In the genomic region with DNA sequence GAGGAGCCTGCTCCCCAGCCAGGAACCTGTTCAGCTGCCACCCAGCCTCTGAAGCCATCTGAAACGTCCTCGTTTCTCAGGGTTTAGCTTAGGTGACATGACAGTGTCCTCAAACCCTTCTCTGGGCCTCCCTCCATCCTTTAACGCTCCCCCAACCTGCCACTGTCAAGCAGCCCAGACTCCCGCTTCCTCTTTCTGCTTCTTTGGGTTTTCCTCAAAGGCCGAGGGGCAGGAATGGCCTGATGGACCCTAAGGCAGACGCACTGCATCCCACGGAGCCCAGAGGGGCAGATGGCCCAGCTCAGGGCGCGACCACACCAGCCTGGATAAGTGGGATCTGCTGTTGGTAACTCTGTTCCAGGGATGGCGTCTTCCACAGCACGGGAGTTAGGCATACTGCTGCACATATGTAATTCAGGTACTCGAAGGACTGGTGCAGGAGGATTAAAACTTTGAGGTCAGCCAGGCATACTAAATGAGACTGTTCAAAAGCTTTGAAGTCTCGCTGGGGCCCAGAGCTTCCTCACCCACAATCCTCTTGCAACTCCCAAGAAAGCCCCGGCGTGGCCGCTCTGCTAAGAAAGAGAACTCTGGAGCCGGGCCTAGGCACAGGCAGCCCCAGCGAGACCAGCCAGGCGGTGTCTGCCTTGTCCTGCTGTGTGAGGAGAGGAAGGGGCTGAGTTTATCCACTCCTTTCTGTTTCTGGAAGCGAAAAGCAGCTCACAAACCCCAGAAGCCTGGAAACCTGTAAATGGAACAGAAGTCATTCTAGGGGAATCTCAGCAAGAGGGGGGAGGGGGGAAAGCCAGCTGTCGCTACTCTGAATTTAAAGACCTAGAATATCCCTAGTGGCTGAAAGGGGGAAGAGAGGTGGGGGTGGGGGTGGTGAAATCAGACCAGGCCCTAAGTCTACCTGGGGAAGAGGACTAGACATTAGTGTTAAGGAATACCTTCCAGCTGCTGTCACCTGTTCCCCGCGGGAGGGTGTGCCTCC, we compare ENCODE assay signal across 17 mouse cellular contexts. TPM values are rescaled to one million over a fixed set of nuclear protein-coding genes. Genes with fewer than 3 reads are reported as not detected.
A peak's percentile ranks its signal among the peaks of the same experiment; 100 is the strongest.
DNase-seq lines count a peak whose midpoint lies in the region; ATAC-seq lines count a peak whose summit lies in the region.
"Had no signal": no experiment of that assay in that cellular context is flagged by ENCODE, and none has a peak within 500 bp of the region (broad histone marks: within the 10 kb centered on the region; RNA-seq: fewer than 3 reads in every experiment).

No protein-coding gene starts in this region.

- DNase-seq in forebrain, embryonic 10.5 days (ENCODE audit: extremely low spot score, low spot score), result peak; percentile 49
- DNase-seq in kidney, postnatal 10 days, result peak; percentile 28
- DNase-seq in kidney, adult 8-10 months, result no peak
- DNase-seq in right cerebral cortex, postnatal 4 days, result peak; percentile 33
- no peak for DNase-seq in right cerebral cortex, adult 2 months (ENCODE audit: low spot score in 2 of 2)
- DNase-seq in urinary bladder, adult 2 months (ENCODE audit: low spot score), result no peak
- no peak for DNase-seq in gastrocnemius, postnatal 14 days
- DNase-seq: adrenal gland, adult 8-10 months; spleen, adult 18-20 months; thymus, adult 18-20 months had no signal

- intact Hi-C loops in gastrocnemius, postnatal 14 days (cut with DNase I; ENCODE audit: low total_unique reads), result no loop called here

- H3K4me3 ChIP-seq in forebrain, embryonic 10.5 days, result no peak overlapping the region
- no peak overlapping the region for H3K4me3 ChIP-seq in forebrain, embryonic 13.5 days
- H3K4me3 ChIP-seq: embryonic facial prominence, embryonic 12.5 days; heart, embryonic 13.5 days; intestine, embryonic 15.5 days; liver, embryonic 15.5 days had no signal

- peaks cover 7% of the 10 kb centered on the region; the same call in 1 of the 2 replicates for H3K36me3 ChIP-seq in forebrain, embryonic 10.5 days (replicated peaks)
- no peaks in the 10 kb centered on the region for H3K36me3 ChIP-seq in forebrain, embryonic 13.5 days (ENCODE audit: poor library complexity, severe bottlenecking)
- H3K36me3 ChIP-seq: embryonic facial prominence, embryonic 12.5 days; intestine, embryonic 15.5 days; liver, embryonic 15.5 days had no signal

- peak overlapping the region; percentile 56 for H3K27ac ChIP-seq in forebrain, embryonic 10.5 days
- H3K27ac ChIP-seq in forebrain, embryonic 13.5 days, result no peak overlapping the region
- H3K27ac ChIP-seq: embryonic facial prominence, embryonic 12.5 days; heart, embryonic 13.5 days; intestine, embryonic 15.5 days; liver, embryonic 15.5 days; macrophage had no signal

- no peak overlapping the region for H3K9ac ChIP-seq in forebrain, embryonic 13.5 days
- H3K9ac ChIP-seq: embryonic facial prominence, embryonic 12.5 days; heart, embryonic 13.5 days; intestine, embryonic 15.5 days; liver, embryonic 15.5 days had no signal

- 20% methylated on average over 23 of the region's 23 CpGs for WGBS in forebrain, embryonic 10.5 days
- WGBS in forebrain, embryonic 13.5 days, result 21% methylated on average over 23 of the region's 23 CpGs

- H3K27me3 ChIP-seq in forebrain, embryonic 10.5 days (ENCODE audit: poor library complexity, severe bottlenecking), result peaks cover 66% of the 10 kb centered on the region
- H3K27me3 ChIP-seq in forebrain, embryonic 13.5 days, result peaks cover 60% of the 10 kb centered on the region
- H3K27me3 ChIP-seq: Patski had no signal

- H3K4me2 ChIP-seq in forebrain, embryonic 13.5 days, result no peak overlapping the region
- H3K4me2 ChIP-seq: embryonic facial prominence, embryonic 12.5 days; heart, embryonic 13.5 days; intestine, embryonic 15.5 days; liver, embryonic 15.5 days had no signal

- H3K4me1 ChIP-seq in forebrain, embryonic 10.5 days, result peaks cover 56% of the 10 kb centered on the region
- peaks cover 37% of the 10 kb centered on the region for H3K4me1 ChIP-seq in forebrain, embryonic 13.5 days

- H3K9me3 ChIP-seq in forebrain, embryonic 10.5 days, result no peaks in the 10 kb centered on the region
- H3K9me3 ChIP-seq in forebrain, embryonic 13.5 days (replicated peaks), result no peaks in the 10 kb centered on the region
- H3K9me3 ChIP-seq: embryonic facial prominence, embryonic 12.5 days; heart, embryonic 13.5 days; intestine, embryonic 15.5 days; liver, embryonic 15.5 days had no signal

- ATAC-seq in forebrain, embryonic 13.5 days, result no peak
- ATAC-seq: intestine, embryonic 15.5 days; Patski had no signal

RNA-seq across cellular contexts. Expression of a gene that starts 1.7 kb away (rescaled TPM):
- polyA plus RNA-seq in forebrain, embryonic 10.5 days (2016; fragmentation: Nextera tagmentation; extraction: Ambion mirVana), result 0.60 and 0.77 TPM in 2 replicates
- 0.43 TPM in 1 of 2 replicates, not detected in the other for polyA plus RNA-seq in forebrain, embryonic 13.5 days (2015; fragmentation: Nextera tagmentation; extraction: Ambion mirVana)
- 2.0 and 3.6 TPM in 2 replicates for polyA plus RNA-seq in urinary bladder, adult 2 months (2012; rRNA removed)
- total RNA-seq in gastrocnemius, postnatal 14 days (2021), result under 1 TPM in 1 of 2 experiments, not detected in 1; 0.25 TPM
- polyA plus RNA-seq: macrophage had no signal

RNA-seq across cellular contexts. Expression of a gene that starts 8.9 kb away (rescaled TPM):
- 20.0 and 20.9 TPM in 2 replicates for polyA plus RNA-seq in forebrain, embryonic 10.5 days (2016; fragmentation: Nextera tagmentation; extraction: Ambion mirVana)
- 13.2 and 15.2 TPM in 2 replicates for polyA plus RNA-seq in forebrain, embryonic 13.5 days (2015; fragmentation: Nextera tagmentation; extraction: Ambion mirVana)
- polyA plus RNA-seq in urinary bladder, adult 2 months (2012; rRNA removed), result 45.8 and 50.5 TPM in 2 replicates
- total RNA-seq in gastrocnemius, postnatal 14 days (2021), result 10 to 100 TPM in 1 of 2 experiments, 1 to 10 TPM in 1; 8.4 to 12.0 TPM

RNA-seq across cellular contexts. Expression of a gene that starts 42.5 kb away (rescaled TPM):
- polyA plus RNA-seq in forebrain, embryonic 10.5 days (2016; fragmentation: Nextera tagmentation; extraction: Ambion mirVana), result 29.7 and 31.6 TPM in 2 replicates
- 25.8 and 26.3 TPM in 2 replicates for polyA plus RNA-seq in forebrain, embryonic 13.5 days (2015; fragmentation: Nextera tagmentation; extraction: Ambion mirVana)
- polyA plus RNA-seq in urinary bladder, adult 2 months (2012; rRNA removed), result 17.5 and 20.1 TPM in 2 replicates
- total RNA-seq in gastrocnemius, postnatal 14 days (2021), result 10 to 100 TPM; 17.8 to 20.2 TPM

RNA-seq across cellular contexts. Expression of a gene that starts 42.8 kb away (rescaled TPM):
- 896 and 966 TPM in 2 replicates for polyA plus RNA-seq in forebrain, embryonic 10.5 days (2016; fragmentation: Nextera tagmentation; extraction: Ambion mirVana)
- polyA plus RNA-seq in forebrain, embryonic 13.5 days (2015; fragmentation: Nextera tagmentation; extraction: Ambion mirVana), result 808 and 853 TPM in 2 replicates
- polyA plus RNA-seq in urinary bladder, adult 2 months (2012; rRNA removed), result 248 and 346 TPM in 2 replicates
- 10 to 100 TPM; 87.0 to 90.4 TPM for total RNA-seq in gastrocnemius, postnatal 14 days (2021)

Comparison
In these comparisons a context has a peak if more than half of its experiments do, and no peak if none do; other contexts are left out.
1. DNase-seq: peak in forebrain, embryonic 10.5 days (single experiment), kidney, postnatal 10 days (single experiment) and right cerebral cortex, postnatal 4 days (single experiment); none in kidney, adult 8-10 months (0 of 2), right cerebral cortex, adult 2 months (0 of 2), urinary bladder, adult 2 months (single experiment) and gastrocnemius, postnatal 14 days (single experiment).